Mouse (Mus musculus) cerebellum, adult 2 months (tissue): ENCODE results near the gene Ddx39. TPM values are rescaled to one million over a fixed set of nuclear protein-coding genes. Genes with fewer than 3 reads are reported as not detected.

Source experiments
- DNase-seq, 2 experiments: peaks; one replicate each; pipeline ENCODE4 v3.0.0; 2021
- H3K27ac ChIP-seq: fragments of 200-500 bp; 2 replicates; pipeline ENCODE4 v1.5.1; 2012; ENCODE audit warnings: low read length, control low read depth, inconsistent platforms; ENCODE audit not compliant: insufficient read depth
- H3K27me3 ChIP-seq: fragments of 200-500 bp; 2 replicates; pipeline ENCODE4 v1.6.1; 2012; ENCODE audit warnings: inconsistent platforms, mild to moderate bottlenecking, low read length, moderate library complexity; ENCODE audit not compliant: control insufficient read depth, insufficient read depth
- H3K4me1 ChIP-seq: fragments of 200-500 bp; 2 replicates; pipeline ENCODE4 v1.6.1; 2011; ENCODE audit warnings: low read length; ENCODE audit not compliant: control insufficient read depth, insufficient read depth
- H3K4me3 ChIP-seq: fragments of 200-500 bp; replicated peaks from 2 replicates; pipeline ENCODE3; 2011; ENCODE audit warnings: mild to moderate bottlenecking, low read depth, low read length, control low read depth; ENCODE audit not compliant: insufficient read depth
- CTCF ChIP-seq: fragments of 200-500 bp; IDR thresholded peaks from 2 replicates; pipeline ENCODE4 v1.5.1; 2011; ENCODE audit warnings: low read depth, mild to moderate bottlenecking, control low read depth, low read length, moderate library complexity, borderline replicate concordance; ENCODE audit not compliant: insufficient read depth
- POLR2A ChIP-seq: fragments of 200-500 bp; IDR thresholded peaks from 2 replicates; pipeline ENCODE4 v1.6.1; 2011; ENCODE audit warnings: low read length, control low read depth, borderline replicate concordance; ENCODE audit not compliant: insufficient read depth
- WGBS: fragments of 180-500 bp; shearing (Covaris S2); methylation state at CpG from one replicate; pipeline ENCODE4 v1.1.7; 2018; 5-methylcytosine and 5-hydroxymethylcytosine counted together
- polyA plus RNA-seq: library from polyadenylated mRNA; depleted of rRNA; stranded (reverse); fragments of >200 nt; gene quantifications from 2 replicates; pipeline ENCODE4 v1.2.3, GENCODE M21; 2012

The Ddx39 gene
- polyA plus RNA-seq, 1 experiment = 30.0 TPM

DNA sequence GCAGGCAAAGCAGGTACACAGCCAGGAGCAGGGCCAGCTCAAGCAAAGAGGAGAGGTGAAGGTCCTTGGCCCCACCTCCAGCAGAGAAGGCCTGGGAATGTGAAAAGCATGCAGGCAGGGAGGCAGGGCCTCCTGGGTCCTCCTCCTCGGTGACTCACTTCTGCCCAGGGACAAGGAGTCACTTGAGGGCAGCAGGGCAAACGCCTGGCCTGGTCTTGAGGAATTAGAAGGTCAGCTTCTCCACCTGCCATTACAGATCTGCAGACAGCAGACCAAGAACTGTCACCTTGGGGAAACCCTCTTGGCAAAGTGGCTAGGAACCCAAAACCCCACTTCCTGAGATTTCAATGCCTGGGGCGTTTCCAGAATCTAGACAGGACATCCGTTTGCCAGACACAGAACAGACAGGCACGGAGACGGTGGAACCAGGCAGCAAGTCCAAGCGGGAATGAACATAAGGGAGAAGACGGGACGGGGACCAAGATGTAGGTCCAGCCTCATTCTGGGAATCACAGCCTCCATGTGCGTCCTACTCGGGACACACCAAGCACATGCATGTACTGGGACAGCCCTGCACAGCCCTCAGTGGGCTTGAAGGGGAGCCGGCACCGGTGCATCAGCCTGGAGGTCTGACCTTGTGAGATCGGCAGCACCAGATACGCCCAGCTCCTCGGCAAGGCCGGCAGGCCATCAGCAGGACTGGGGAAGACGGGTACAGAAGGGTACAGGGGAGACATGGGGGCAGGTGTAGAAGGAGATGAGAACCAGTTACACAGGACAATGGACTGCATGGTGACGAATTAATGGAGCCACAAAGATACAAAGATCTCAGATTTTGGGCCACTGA lies 17.4 kb upstream of the Ddx39 start:
- Histone ChIP-seq H3K4me3 (peak overlapping the region; percentile 70), H3K27ac (no peak overlapping the region), H3K4me1 (peaks cover 14% of the 10 kb centered on the region), H3K27me3 (no peaks in the 10 kb centered on the region)
- TF ChIP-seq CTCF = no peak
- no peak for TF ChIP-seq POLR2A
- DNase-seq = peak; percentile 28 to 29
- WGBS = 27% methylated on average over 19 of the region's 19 CpGs

DNA sequence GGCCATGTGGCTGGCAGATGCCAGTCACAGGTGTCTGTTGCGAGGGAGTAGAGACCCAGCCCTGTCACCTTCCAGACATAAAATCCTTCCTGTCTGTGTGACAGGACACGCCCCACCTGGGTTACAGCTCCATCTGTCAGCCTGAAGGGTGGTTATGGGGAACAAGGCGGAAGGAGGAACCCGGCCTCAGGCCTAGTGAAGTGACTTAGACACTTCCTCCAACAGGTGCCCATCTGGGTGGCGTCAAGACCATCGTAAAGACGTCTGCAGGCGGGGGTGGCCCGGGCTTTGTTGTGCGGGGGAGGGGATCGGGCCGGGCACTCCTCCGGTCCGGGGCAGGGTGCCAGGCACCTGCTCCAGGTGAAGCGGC lies 16.7 kb upstream of the Ddx39 start:
- DNase-seq = peak; percentile 63 to 72
- Histone ChIP-seq H3K4me1 (peaks cover 14% of the 10 kb centered on the region), H3K4me3 (peak overlapping the region; percentile 70), H3K27me3 (no peaks in the 10 kb centered on the region), H3K27ac (peak overlapping the region; percentile 88)
- TF ChIP-seq CTCF (no peak), POLR2A (no peak)
- 1% methylated on average over 15 of the region's 15 CpGs for WGBS

GRCm38 (mm10) chr8:83698661-83699453 lies 16.1 kb upstream of the Ddx39 start, which contains the start of gene Pkn1:
Gene Pkn1 (minus strand): TSS chr8:83699179.
- WGBS = under 1% methylated on average over 83 of the region's 85 CpGs
- H3K4me3 ChIP-seq = peak within 1 kb of the TSS; percentile 70

GRCm38 (mm10) chr8:83699566-83699965 lies 15.4 kb upstream of the Ddx39 start:
- H3K4me3 ChIP-seq = peak overlapping the region; percentile 70
- TF ChIP-seq CTCF (no peak), POLR2A (no peak)
- no peak for DNase-seq
- peak overlapping the region; percentile 52; the same call in 1 of the 2 replicates for H3K27ac ChIP-seq
- 37% methylated on average over 9 of the region's 9 CpGs for WGBS
- no peaks in the 10 kb centered on the region for H3K27me3 ChIP-seq
- peaks cover 14% of the 10 kb centered on the region for H3K4me1 ChIP-seq

More at GRCm38 (mm10) chr8:83698661-83699453, 16.1 kb upstream of the Ddx39 start, which contains the start of gene Pkn1:
- no peaks in the 10 kb centered on the region for H3K27me3 ChIP-seq
- H3K4me1 ChIP-seq = peaks cover 14% of the 10 kb centered on the region
- peak; percentile 78 to 80 for DNase-seq
- TF ChIP-seq CTCF (no peak), POLR2A (peak; percentile 49; the same call in 1 of the 2 replicates)
- H3K27ac ChIP-seq = peak within 1 kb of the TSS; percentile 88

- TF ChIP-seq POLR2A = no peak
- no peak for TF ChIP-seq CTCF
- H3K27ac ChIP-seq = no peak overlapping the region
- WGBS = 67% methylated on average over 9 of the region's 9 CpGs
Observed at GRCm38 (mm10) chr8:83700423-83701085, 14.4 kb upstream of the Ddx39 start.

DNA sequence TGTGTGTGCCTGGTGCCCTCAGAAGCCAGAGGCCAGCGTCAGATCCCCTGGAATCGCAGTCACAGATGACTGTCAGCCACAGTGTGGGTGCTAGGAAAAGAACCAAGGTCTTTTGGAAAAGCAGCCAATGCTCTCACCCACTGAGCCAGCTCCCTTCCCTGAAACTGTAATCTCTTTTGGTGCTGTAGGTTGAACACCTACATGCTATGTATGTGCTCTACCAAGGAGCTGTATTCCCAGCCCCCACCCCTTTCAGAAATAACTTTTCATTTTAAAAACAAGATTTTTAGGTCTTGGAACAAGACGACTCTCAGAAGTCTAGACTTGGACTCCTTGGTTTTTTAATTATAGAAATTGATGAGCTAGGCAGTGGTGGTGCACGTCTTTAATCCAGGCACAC lies 11.6 kb upstream of the Ddx39 start:
- no peak for DNase-seq
- 83% methylated on average over 4 of the region's 4 CpGs for WGBS
- no peak overlapping the region for H3K4me3 ChIP-seq
- no peak overlapping the region for H3K27ac ChIP-seq
- no peaks in the 10 kb centered on the region for H3K27me3 ChIP-seq
- H3K4me1 ChIP-seq = no peaks in the 10 kb centered on the region
- no peak for TF ChIP-seq POLR2A
- no peak for TF ChIP-seq CTCF

More at GRCm38 (mm10) chr8:83700423-83701085, 14.4 kb upstream of the Ddx39 start:
- Histone ChIP-seq H3K4me3 (no peak overlapping the region), H3K4me1 (peaks cover 9% of the 10 kb centered on the region), H3K27me3 (no peaks in the 10 kb centered on the region)
- DNase-seq = no peak

DNA sequence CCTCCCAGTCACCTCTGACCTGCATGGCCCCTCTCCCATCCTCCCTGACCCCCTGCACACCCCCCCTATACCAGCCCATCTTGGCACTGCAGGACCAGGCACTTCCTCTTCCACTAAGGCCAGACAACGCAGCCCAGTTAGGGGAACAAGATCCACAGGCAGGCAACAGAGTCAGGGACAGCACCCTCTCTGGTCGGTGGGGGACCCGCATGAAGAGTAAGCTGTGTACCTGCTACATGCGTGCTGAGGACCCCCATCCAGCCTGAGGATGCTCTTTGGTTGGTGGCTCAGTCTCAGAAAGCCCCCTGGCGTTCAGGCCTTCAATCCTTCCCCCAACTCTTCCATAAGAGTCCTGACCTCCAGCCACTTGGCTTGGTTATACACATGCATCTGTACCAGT lies 8.6 kb upstream of the Ddx39 start:
- H3K4me3 ChIP-seq = no peak overlapping the region
- WGBS = 55% methylated on average over 5 of the region's 5 CpGs
- TF ChIP-seq POLR2A = no peak
- no peak for TF ChIP-seq CTCF
- H3K27me3 ChIP-seq = no peaks in the 10 kb centered on the region
- no peak overlapping the region for H3K27ac ChIP-seq
- DNase-seq = no peak
- H3K4me1 ChIP-seq = no peaks in the 10 kb centered on the region
